Mouse (Mus musculus): Measurements from ENCODE around the gene Retreg3.

DNA sequence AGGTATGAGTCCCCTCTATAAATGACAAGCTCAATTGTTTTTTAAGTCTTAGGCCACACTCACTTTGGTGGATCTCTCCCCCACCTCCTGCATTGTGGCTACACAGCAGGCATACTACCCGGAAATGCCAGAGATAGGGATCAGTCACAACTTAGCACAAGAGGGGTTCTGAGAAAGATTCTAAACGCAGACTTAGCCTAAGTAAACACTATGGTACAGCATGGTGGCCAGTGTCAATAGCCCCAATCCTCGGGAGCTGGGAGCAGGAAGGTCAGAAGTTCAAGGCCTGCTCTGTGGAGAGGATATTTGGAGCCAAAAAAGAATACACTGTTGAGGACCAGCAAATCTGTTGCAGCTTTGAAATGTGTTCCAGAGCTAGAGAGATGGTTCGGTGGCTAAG lies 1.6 kb downstream of the Retreg3 start:
- TF ChIP-seq SMC3 (IDR thresholded peaks at IDR 0.05; ENCODE audit: low read depth, low read length) (no peak), POLR2A (IDR thresholded peaks at IDR 0.05; ENCODE audit: control insufficient read depth in 1 of 2, insufficient read depth in 1 of 2, low read depth in 1 of 2, low read length in 2 of 2, poor library complexity in 1 of 2) (no peak), CTCF (IDR thresholded peaks at IDR 0.05 in 2 of 3, conservative IDR thresholded peaks at IDR 0.05 in 1 of 3; ENCODE audit: control insufficient read depth in 1 of 3, insufficient read depth in 1 of 3, low read depth in 2 of 3, low read length in 3 of 3, poor library complexity in 1 of 3, severe bottlenecking in 1 of 3) (no peak), RAD21 (IDR thresholded peaks at IDR 0.05; ENCODE audit: low read depth, low read length) (no peak), MXI1 (IDR thresholded peaks at IDR 0.05; ENCODE audit: low read depth, low read length) (no peak), BHLHE40 (IDR thresholded peaks at IDR 0.05; ENCODE audit: borderline replicate concordance, low read depth, low read length) (no peak), TCF12 (IDR thresholded peaks at IDR 0.05; ENCODE audit: low read depth, low read length) (no peak)

Measured in MEL (cell line).